Mouse (Mus musculus): Measurements from ENCODE around the gene Gm35315.
"Not testable (repeated sequence)": the region's sequence is repeated elsewhere in the genome, so short reads cannot be mapped to it uniquely, and the experiment has no call there.

The Gm35315 gene
- long read RNA-seq, experiment 1, result 0 reads
- long read RNA-seq, experiment 2, result 0 reads

DNA sequence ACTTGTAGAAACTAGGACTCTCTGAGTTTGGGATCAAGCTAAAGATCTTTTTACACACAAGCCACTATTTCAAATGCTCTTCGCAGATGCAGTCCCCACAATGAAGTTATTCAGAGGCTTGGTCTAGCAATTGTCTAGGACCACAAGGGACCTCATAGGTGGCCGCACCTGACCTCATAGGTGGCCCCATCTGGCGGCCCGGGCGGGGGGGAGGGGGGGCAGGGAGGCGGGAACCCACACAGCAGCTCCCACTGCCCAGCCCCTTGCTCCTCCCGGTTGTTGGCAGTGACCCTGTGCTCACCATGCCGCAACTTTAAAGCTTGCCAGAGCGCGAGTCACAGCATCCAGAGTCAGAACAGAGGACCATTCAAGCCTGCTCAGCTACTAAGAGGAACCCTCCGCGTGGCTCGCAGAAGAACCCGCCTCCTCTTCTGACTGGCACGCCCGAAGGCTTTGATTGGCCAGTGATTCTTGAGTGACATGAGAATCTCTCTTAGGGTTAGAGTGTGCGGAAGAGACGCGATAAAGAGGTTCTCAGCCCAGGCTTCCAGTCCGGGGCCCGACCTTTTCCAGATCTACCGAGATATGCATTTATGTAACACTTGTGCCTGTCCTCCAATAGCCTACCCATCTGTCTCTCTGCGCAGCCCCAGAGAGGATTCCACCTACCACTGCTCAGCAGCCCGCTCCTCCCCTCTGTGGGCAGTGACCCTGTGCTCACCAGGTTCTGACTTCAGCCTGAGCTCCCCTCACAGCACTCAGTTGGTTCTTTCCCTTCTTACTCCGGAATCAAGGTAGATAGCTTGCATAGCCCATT is at the start of gene Gm35315:
TSS of gene Gm35315 (minus strand) at position 391 of the 817 bp plus-strand sequence.
- intact Hi-C loops (cut with DNase I), result loop anchor here (5.0 kb wide), 1 partner anchor 37 kb away; no protein-coding TSS in a partner anchor

DNA sequence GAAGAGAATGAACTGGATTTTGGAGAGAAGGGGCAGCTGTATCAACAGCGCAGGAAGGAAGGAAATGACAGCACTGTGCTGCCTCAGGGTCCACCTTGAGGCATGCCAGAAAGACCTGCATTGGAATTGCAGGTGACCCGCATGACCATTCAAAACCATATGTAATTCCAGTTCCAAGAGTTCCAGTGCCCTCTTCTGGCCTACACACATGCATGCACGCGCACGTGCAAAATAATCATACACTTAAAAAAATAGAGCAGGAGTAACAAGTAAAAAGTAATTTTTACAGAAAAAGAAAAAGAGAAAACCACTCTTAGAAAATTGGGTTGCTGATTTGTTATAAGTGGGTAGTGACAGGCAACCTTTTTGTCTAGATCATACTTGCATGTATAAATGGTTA is 48.8 kb upstream of the Gm35315 start:
- intact Hi-C loops (cut with DNase I), result no loop called here

DNA sequence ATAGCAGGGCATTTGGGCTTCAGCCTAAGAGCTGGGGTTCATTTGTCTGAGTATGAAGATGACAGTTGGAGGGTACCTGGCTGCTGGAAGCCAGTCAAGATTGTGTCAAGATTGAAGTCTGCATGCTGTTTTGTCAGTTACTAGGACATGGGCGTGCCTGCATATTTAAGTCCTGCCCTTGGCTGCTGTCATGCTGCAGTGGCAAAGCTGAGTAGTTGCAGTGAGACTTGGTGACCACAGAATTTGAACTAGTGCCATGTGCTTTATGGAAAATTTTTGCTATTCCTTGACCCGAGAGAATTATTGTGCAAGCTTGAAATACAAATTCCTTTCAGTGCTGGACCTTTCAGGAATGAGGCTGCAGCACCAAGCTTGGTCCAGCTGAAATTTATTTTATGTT is 48.1 kb upstream of the Gm35315 start:
- intact Hi-C loops (cut with DNase I), result no loop called here

DNA sequence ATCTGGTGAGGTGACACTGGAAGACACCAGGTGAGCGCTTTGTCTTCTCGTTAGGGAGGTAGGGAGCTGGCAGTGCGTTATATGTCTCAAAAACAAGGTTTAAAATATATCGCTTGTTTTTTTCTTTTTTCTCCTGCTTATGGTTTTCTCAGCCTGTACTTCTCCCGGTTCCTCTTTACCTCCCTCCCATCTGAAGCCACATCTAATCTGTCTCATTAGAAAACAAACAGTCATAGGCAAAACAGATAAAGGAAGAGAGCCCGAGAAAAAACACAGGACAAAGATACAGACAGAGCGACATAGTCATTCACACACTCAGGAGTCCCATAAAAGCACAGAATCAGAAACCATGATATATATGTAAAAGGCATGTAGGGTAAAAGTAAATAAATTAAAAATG is 46.2 kb upstream of the Gm35315 start:
- intact Hi-C loops (cut with DNase I), result no loop called here

DNA sequence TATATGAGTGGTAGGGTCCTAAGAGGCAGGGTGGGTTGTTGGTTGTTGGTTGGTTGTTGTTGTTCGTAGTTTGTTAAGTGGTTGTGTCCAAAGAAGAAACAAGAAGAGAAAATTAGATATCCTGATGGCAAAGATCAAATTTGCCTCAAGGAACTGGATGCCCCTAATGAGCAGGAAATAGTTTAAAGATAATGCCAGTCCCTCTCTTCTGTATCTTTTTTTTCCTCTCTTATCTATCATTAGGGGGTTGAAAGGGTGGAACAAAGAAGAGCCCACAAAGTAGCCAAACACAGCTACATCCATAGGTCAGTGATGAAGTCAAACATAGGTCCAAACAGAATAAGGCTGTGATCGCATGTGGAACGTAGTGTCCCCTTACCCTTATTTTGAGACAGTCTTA is 45.1 kb upstream of the Gm35315 start:
- intact Hi-C loops (cut with DNase I), result no loop called here

- intact Hi-C loops (cut with DNase I), result no loop called here
These were observed 43.6 kb upstream of the Gm35315 start for GRCm38 (mm10) chr5:110137816-110138215.

DNA sequence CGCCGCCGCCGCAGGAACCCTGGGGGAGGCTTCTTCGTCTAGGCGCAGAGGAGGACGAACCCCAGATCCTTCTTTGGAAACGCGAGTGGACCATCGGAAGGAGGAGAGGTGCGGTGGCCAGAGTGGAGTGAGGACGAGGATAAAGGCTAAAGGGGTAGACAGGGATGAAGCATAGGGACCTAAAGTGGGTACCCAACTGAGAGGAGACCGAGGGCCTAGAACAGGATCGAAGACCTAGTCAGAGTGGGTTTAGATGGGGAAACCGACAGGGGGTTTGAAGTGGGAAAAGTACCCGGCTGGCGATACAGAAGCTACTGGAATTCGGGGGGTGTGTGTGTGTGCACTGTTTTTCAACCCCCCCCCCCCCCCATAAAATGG is 41.9 kb upstream of the Gm35315 start:
- intact Hi-C loops (cut with DNase I), result no loop called here

DNA sequence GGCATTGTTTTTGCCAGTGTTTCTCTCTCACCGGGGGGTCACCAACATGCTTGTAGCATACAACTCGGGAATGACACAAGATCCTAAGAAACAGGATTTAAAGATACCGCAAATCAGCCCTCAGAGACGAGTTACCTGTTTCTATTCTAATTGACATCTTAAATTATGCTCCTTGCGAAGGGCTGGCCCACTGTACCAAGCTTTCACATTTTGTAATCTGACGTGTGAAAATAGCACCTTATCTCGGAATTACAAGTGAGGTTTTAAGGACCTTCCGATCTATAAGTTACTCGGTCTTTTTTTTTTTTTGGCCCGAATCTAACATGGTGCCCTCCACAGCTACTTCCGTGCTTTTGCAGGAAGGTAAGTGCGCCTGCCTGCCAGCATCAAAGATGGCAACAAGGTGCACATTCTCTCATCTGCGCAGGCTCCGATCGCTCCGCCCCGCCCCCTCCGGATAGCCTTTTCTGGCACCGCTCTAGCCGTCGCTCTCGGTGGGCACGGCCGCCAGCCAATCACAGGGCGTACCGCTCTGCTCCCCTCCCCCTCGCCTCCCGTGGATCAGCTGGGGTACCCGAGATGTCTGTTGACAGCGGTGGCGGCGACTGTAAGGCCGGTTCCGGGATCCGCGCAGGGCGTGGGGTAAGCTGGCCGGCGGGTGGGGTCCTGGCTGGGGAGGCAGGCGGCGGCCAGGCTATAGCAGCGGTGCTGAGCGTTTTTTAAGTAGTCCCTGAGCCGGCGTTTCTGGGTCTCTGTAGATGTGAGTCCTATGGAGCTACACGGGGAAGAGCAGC is 41.3 kb upstream of the Gm35315 start, which contains the start of gene Chfr:
TSS of gene Chfr (plus strand) at position 550 of the 794 bp plus-strand sequence.
- intact Hi-C loops (cut with DNase I), result no loop called here

- intact Hi-C loops (cut with DNase I), result not testable (repeated sequence)
These were observed 28.2 kb upstream of the Gm35315 start for GRCm38 (mm10) chr5:110122380-110122779.

DNA sequence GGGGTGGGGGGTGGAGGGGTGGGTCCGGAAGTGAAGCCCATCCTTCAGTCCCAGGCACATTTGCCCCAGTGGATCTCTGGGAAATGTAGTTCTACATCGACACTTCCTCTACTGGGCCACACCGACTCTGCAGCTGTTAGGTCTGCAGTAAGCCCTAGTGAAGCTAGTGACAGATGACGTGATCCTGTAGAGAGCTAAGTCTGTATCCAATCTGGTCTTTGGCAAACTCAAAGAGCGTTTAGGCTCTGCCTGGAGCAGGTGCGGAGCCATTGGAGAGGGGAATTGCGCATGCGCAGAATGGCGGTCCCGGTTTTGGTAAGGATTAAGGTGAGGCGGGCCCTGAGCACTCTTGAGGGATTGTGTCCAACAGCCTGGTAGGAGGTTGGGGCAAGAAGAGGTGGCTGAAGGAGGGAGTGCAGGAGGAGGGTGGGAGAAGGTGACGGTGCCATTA is 15.8 kb upstream of the Gm35315 start, which contains the start of gene Zfp605:
TSS of gene Zfp605 (plus strand) at position 102 of the 451 bp plus-strand sequence.
- intact Hi-C loops (cut with DNase I), result no loop called here

DNA sequence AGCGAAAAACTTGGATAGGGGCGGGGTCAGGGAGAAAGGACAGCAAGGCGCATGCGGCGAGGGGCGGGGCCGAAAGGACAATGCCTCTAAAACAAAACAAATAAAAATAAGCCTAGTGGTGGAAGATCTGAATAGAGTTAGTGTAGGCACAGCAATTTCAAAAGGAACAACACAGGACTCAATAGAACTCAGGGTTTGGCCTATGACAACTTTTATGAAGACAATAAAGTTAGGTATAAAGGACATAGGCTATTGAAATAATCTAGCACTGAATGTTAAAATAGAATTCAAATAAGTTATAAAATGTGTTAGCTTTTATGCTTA is 14.0 kb upstream of the Gm35315 start:
- intact Hi-C loops (cut with DNase I), result no loop called here

DNA sequence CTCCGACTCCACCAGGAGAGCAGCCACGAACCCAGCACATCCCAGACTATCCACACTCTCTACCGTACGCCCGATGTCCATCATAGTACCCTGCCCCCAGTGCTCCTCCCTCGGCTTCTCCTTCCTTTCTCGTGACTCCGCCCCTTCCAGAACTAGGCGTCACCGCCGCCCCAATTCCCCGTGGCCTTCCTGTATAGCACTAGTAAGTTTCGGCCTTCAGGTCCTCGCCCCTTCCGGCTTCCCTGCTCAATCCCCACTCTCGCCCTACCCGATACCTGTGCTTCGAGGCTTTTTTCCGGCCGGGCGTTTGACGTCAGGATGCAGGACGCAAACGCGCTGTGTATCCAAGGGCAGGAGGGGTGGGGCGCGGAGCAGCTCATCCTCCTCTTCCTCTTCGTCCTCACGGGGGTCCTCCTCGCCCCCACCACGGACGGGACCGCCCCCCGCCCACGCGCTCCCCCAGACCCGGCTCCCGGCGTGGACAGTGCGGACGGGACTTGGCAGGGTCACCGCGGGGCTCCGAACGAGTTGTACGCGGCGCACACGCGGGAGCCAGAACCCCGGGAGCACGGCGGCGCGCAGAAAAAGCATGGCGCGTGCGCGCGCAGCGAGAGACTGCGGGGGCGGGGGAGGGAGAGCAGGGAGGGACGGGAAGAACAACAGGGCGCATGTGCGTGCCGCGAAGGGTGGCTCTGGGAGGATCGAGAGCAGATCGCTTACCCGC is 13.5 kb upstream of the Gm35315 start, which contains the start of gene Gtpbp6:
TSS of gene Gtpbp6 (minus strand) at position 617 of the 724 bp plus-strand sequence.
- intact Hi-C loops (cut with DNase I), result no loop called here

GRCm38 (mm10) chr5:110106901-110107564 is 12.8 kb upstream of the Gm35315 start:
- intact Hi-C loops (cut with DNase I), result no loop called here

DNA sequence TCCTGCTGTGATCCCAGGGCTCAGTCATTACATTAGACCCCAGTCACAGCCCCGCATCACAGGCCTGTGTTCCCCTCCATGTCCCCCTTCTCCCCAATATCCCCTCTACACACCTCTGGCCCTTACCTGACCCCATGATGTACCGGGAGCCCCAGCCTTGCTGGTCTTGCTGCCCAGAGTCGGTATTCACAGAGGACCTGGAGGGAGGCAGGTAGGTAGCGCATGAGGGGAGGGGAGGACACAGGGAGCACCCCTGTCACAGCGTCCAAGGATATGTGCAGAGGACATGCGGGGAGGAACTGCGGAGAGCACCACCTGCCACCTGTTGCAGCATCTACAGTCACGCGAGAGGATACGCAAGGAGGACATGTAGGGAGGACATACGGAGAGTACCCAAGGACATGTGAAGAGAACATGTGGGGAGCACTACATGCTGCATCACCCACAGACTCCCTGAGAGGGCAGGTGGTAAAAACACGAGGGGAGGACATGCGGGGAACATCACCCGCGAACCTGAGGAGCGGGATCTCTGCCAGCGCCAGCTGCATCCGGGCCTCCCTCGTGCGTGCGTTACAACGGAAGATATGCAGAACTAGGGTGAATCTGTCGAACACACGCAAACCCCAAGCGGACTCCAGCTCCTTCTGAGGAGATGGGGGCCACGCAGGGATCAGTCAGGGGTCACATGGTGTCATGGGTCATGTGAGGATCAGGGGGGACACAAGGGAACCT is 12.1 kb upstream of the Gm35315 start:
- intact Hi-C loops (cut with DNase I), result no loop called here

DNA sequence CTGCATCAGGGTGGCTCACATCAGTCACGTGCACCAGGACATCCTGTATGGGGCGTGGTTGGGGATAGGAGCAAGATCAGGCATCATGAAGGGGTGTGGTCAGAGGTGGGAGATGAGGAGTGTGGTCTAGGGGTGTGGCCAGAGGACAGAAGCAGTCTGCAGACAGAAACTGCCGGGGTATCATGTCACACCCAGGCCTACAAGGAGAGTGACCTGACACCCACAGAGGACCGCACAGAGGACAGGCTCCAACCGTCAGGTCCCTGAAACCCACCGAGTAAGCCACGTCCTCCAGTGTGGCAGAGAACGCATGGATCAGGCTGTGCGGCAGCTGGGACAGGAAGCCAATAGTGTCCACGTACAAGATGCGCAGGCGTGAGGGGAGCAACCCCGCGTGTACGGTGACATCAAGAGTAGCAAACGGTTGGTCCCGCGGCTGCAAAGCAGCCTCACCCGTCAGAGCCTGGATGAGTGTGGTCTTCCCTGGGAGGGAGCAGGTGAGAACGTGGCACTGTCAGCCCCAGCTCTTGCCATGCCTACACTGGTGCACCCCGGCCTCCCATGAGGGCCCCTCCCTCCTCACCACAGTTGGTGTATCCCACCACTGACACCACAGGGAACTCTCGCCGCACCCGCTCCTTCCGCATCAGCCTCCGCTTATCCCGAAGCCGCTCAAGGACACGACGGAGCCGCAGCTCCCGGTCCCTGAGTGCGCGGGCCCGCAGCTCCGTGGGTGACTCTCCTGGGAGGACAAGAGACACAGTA is 10.6 kb upstream of the Gm35315 start:
- intact Hi-C loops (cut with DNase I), result no loop called here

GRCm38 (mm10) chr5:110103901-110104615 is 9.8 kb upstream of the Gm35315 start:
- intact Hi-C loops (cut with DNase I), result no loop called here

DNA sequence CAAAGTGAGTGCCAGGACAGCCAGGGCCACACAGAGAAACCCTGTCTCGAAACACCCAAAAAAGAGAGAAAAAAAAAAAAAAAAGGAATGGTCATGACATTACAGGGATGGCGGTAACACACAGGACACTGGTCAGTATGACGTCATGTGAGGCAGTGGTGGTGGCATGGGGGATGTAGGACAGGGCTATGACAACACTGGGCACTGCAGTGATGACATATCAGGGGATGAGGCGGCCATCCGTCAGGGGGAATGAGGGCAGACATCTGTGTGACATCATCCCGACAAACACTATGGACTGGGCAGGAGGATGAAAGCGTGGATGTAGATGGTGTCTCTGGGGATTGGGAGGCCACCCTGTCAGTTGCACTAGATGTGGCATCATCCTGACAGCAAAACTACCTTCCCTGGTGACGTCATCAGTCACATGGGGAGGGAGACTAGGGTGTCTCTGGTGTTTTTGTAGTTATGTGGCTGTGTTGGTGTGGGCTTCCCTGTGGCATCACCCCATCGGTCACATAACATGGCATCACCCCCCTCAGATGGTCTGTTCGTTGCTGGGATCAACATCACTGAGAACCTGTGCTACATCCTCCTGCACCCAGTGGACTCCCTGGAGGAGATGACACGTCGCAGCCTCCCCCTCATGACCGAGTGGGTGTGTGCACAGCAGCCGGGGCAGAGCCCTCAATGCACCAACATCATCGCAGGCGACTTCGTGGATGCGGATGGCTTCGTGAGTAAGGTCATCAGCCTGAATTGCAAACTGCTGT is 8.8 kb upstream of the Gm35315 start:
- intact Hi-C loops (cut with DNase I), result no loop called here

DNA sequence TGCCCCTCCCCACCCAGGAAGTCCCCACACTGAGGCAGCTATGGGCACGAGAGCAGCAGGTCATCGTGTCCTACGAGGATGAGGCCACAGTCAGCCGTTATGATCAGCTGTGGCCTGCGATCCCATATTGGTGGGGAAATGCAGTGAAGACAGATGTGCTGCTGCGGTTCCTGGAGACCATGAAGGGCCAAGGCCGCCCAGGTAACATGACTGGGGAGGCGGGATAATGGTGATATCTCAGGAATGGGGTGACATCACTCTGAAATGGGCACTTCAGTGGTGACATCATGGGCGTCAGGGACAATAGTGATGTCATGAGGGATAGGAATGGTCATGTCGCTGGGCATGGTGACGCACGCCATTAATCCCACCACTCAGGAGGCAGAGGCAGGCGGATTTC is 8.2 kb upstream of the Gm35315 start:
- intact Hi-C loops (cut with DNase I), result no loop called here

All from adrenal gland (tissue).